Mouse (Mus musculus) 3134 (cell line): ENCODE measurements at regions not wholly inside any gene's neighbourhood (a gene's known extent, or its start where the extent isn't known, plus 50 kb on each side); places are given as distances from the start of the nearest gene placed in this dataset.

Experiments used
- DNase-seq: peaks from one replicate; pipeline ENCODE4 v3.0.0-alpha.2; 2011; ENCODE audit warnings: low spot score; ENCODE audit not compliant: insufficient read length; ENCODE audit errors: extremely low read depth

DNA sequence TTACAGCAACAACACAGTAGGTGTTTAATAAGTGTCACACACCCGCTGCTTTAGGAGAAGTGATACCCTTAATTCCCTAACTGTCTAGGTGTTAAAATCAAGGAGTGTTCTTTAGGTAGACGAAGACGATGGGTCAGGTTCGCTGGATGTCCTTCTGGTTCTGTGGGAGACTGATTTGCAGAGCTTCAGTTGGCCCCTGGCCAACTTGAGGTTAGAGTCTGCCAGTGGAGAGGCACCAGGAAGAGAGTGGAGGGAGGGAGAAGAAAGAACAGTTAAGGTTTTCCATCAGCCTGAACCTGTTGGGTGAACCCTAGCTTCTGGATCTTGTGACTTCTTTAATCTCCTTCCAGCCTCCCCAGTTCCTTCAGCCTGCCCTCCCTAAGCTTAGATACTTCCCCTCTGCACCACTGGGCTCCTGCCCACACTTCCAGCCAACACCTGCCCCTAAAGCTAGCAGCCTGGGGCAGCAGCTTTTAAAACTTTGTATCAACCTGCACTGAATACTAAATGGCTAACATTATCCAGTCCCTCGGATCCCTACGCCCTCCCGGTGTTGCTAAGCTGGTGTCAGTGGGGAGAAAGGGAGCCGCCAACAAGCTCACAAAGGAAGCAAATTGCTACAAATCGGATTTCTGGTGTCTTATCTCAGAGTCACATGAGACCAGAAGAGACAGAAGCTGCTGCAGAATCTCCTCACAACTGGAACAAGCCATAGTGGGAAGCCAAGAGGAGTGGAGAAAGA, 62.1 kb upstream of the Adgrl1 start:
- no peak for DNase-seq

DNA sequence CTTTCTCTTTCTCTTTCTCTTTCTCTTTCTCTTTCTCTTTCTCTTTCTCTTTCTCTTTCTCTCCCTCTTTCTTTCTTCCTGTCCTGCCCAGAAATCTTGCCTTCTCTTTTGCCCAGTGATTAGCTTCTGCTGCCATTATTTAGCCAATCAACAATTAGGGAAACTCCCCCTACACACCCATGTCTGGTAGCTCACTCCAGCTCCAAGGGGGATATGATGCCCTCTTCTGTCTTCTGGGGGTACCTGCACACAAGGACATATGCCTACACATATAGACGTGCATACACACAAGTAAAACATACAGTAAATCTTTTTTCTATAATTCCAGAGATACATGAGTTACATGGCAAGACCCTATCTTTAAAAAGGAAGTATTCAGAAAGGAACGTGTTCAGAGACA, 70.1 kb upstream of the Adgrl1 start:
- DNase-seq, result no peak

GRCm38 (mm10) chr8:83824925-83825680, 74.8 kb upstream of the Adgrl1 start:
- no peak for DNase-seq

DNA sequence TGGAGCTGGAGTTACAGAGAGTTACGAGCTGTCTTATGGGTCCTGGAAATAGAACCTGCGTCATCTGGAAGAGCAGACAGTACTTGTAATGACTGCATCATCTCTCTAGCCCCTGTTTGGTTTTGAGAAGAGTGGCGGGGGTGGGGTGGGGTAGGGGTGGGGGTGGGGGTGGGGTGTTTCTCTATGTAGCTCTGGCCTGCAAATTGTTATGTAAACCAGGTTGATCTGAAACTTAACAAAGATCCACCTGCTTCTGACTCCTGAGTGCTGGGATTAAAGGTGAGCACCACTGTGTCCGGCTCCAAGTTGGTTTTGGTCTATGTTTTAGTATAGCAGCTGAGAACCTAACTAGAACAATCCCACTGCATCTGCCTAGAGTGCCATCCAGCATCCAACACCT, 78.0 kb upstream of the Adgre5 start:
- DNase-seq, result no peak

- DNase-seq, result no peak
These were observed 69.5 kb upstream of the Adgre5 start for GRCm38 (mm10) chr8:83810651-83811050.

- no peak for DNase-seq
These were observed 64.5 kb upstream of the Adgre5 start for GRCm38 (mm10) chr8:83805612-83806011.

DNA sequence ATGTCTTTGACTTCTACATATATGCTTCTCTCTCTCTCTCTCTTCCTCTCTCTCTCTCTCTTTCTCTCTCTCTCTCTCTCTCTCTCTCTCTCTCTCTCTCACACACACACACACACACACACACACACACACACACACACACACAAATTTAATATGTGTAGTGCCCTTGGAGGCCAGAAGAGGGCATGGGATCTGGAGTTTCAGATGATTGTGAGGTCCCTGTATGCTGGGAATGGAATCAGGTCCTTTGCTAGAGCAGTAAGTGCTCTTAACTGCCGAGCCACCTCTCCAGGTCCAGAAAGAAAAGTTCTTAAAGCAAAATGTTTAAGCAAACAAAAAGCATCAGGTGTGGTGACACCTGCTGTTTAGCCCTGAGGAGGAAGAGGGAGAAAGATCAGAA, 62.2 kb upstream of the Adgre5 start:
- DNase-seq, result peak; percentile 47

- DNase-seq, result no peak
These were observed 61.4 kb upstream of the Adgre5 start for GRCm38 (mm10) chr8:83802506-83802905.

GRCm38 (mm10) chr8:83799607-83799950, 58.5 kb upstream of the Adgre5 start:
- DNase-seq, result no peak

DNA sequence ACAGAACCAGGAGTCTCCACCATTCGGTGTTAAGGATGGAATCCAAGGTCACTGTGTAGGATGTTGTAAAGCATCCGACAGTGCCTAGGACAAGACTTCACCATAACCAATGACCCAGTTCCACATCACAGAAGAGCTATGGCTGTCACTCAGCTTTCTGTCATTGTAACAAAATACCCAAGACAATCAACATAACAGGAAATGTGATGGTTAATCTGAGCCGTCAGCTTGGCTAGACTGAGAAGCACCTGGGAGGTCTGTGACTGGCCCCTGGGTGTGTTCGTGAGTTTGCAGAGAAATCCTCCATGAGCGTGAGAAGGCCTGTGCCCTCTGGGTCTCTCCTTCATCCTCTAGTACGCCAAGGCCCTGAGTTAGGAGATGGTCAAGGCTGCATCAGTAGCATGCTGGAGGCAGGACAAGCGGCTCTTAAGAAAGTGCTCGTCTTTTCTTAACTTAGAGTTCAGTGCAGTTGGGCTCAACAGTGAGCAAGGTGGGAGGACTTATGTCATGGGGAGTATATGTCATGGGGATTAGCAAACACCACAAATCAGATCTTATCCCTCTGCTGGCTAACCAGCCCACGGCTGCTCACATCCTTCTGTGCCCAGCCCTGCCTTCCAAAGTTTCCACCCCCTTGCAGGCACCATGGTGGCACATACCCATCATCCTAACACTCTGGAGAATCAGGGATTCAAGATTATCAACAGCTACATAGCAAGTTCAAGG, 57.9 kb upstream of the Adgre5 start:
- DNase-seq, result no peak

DNA sequence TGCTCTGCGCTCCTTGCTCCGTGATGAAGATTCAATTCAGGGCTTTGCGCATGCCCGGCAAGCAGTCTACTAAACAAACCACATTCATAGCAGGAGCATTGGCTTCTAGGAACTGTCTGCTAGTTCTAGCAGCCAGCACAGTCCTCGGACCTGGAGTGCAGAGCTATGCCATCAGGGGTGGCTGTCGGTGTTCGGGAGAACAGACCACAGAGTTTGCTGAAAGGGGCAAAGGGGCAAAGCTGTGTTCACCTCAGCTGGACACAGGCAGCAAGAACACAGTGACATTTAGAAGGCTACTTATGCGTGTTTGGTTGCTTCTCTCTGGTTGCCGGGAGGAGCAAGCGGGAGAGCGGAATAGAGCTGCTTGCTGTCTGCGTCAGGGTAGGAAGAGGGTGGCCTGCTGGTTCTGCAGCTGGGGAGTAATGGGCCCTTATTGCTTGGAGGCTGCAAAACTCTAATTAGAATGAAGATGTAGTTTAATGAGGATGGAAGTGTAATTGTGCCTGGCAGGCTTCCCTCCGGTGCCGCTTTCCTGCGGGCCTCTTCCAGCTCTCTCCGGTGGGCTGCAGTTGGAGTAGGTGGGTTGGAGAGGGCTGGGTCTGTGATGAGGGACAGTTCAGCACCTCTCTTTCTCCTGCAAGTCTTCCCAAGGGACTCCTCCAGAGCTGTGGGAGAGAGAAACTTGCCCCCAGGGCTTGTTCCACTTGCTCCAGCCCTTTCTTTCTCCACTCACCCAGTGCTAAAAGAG, 52.5 kb upstream of the Adgre5 start:
- no peak for DNase-seq
